Mouse (Mus musculus): ENCODE data around the gene Pklr.

GRCm38 (mm10) chr3:89108146-89108545 lies 27.8 kb upstream of the Pklr start:
- no peak for TF ChIP-seq CTCF (IDR thresholded peaks at IDR 0.05; ENCODE audit: low read depth)
- TF ChIP-seq EP300 (IDR thresholded peaks at IDR 0.05; ENCODE audit: low read depth) = no peak
